In the genomic region with DNA sequence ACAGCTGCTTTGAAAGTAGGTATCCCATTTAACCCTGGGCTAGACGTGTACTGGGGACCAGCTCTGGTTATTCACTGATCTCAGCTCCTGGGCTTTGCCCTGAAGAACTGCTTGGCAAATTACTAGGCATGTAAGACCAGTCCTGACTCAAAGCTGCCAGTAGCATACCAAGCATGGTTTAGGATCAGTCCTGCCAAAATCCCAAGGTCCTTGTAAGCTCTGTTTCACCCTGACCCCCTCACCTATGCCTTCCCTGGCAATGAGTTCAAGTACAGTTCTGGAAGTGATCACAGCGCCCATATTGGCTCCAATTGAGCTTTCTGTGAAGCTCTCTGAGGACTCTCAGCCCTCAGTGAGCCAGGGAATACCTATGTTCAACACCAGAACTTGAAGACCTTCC, we compare ENCODE assay signal across 11 mouse cellular contexts.
"Had no signal": no experiment of that assay in that cellular context is flagged by ENCODE, and none has a peak within 500 bp of the region (broad histone marks: within the 10 kb centered on the region; RNA-seq: fewer than 3 reads in every experiment).

No protein-coding gene starts in this region.

- H3K4me1 ChIP-seq: intestine, embryonic 15.5 days; limb, embryonic 15.5 days had no signal

- H3K36me3 ChIP-seq: intestine, embryonic 15.5 days; limb, embryonic 15.5 days; midbrain, embryonic 13.5 days; neural tube, embryonic 12.5 days had no signal

- ATAC-seq: intestine, embryonic 15.5 days; midbrain, embryonic 13.5 days had no signal

- H3K27me3 ChIP-seq: intestine, embryonic 15.5 days; limb, embryonic 15.5 days; midbrain, embryonic 13.5 days; neural tube, embryonic 12.5 days had no signal

- H3K9ac ChIP-seq: intestine, embryonic 15.5 days; limb, embryonic 15.5 days; liver, embryonic 14.5 days; midbrain, embryonic 13.5 days; neural tube, embryonic 12.5 days had no signal

- H3K4me2 ChIP-seq: intestine, embryonic 15.5 days; limb, embryonic 15.5 days; midbrain, embryonic 13.5 days; neural tube, embryonic 12.5 days had no signal

- H3K27ac ChIP-seq: intestine, embryonic 15.5 days; layer of hippocampus, adult 2 months; left cerebral cortex, adult 2 months; limb, embryonic 15.5 days; liver, embryonic 14.5 days; midbrain, embryonic 13.5 days; neural tube, embryonic 12.5 days; stomach, postnatal 0 days had no signal

- H3K4me3 ChIP-seq: intestine, embryonic 15.5 days; layer of hippocampus, adult 2 months; left cerebral cortex, adult 2 months; limb, embryonic 15.5 days; midbrain, embryonic 13.5 days; myocyte; neural tube, embryonic 12.5 days had no signal

- DNase-seq: thymus, adult 18-20 months; thymus, postnatal 14 days had no signal

- H3K9me3 ChIP-seq: intestine, embryonic 15.5 days; limb, embryonic 15.5 days; midbrain, embryonic 13.5 days; neural tube, embryonic 12.5 days had no signal
